Mouse (Mus musculus): Measurements from ENCODE around the gene Dpp7.
A peak's percentile ranks its signal among the peaks of the same experiment; 100 is the strongest.

The Dpp7 gene

GRCm38 (mm10) chr2:25365091-25365761 is 9.1 kb upstream of the Dpp7 start, which contains the start of gene Uap1l1:
TSS of gene Uap1l1 (minus strand) at chr2:25365682.
- DNase-seq (ENCODE audit: low spot score in 2 of 2): peak; percentile 74 to 85

GRCm38 (mm10) chr2:25364761-25365090 is 8.6 kb upstream of the Dpp7 start:
- DNase-seq (ENCODE audit: low spot score in 2 of 2): no peak

GRCm38 (mm10) chr2:25364313-25364712 is 8.2 kb upstream of the Dpp7 start:
- DNase-seq (ENCODE audit: low spot score in 2 of 2): no peak

- DNase-seq (ENCODE audit: low spot score in 2 of 2): peak in 1 of 2 experiments; percentile 47
These were observed 7.5 kb upstream of the Dpp7 start for GRCm38 (mm10) chr2:25363478-25364178.

DNA sequence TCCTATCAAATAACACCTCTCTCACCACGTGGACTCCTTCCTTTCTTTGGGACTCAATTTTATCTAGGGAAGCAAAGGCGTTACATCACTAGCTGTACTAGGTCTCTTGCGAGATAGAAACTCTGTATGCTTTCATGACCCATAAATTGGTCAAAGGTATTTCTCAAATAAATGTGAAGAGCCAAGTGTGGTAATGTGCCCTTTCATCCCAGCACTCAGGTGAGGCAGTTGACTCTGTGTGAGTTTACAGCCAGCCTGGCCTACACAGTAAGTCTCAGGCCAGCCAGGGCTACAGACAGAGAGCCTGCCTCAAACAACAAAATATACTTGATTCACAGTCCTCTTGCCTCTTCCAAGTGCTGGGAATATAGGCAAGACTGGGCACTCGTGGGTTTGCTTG is 3.7 kb upstream of the Dpp7 start:
- no peak for DNase-seq (ENCODE audit: low spot score in 2 of 2)

- no peak for DNase-seq (ENCODE audit: low spot score in 2 of 2)
These were observed 616 bp downstream of the Dpp7 start for GRCm38 (mm10) chr2:25355419-25356066.

DNA sequence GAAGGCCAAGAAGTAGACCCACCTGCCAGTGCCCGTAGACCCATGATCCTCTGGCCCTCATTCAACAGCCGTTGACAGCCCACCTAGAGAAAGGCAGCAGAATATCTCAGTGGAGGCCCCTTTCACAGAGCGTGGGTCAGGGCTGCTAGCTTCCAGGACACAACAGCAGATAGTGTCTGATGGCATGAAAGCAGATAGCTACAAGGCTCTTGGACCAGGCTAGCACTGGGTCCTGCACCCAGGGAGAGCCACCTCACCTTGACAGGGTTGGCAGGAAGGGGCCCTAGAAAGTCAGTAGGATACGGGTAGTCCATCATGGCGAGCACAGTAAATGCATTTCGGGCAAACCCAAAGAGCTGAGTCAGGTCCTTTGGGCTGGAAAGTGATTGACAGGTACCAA is 1.9 kb downstream of the Dpp7 start:
- DNase-seq (ENCODE audit: low spot score in 2 of 2): no peak

DNA sequence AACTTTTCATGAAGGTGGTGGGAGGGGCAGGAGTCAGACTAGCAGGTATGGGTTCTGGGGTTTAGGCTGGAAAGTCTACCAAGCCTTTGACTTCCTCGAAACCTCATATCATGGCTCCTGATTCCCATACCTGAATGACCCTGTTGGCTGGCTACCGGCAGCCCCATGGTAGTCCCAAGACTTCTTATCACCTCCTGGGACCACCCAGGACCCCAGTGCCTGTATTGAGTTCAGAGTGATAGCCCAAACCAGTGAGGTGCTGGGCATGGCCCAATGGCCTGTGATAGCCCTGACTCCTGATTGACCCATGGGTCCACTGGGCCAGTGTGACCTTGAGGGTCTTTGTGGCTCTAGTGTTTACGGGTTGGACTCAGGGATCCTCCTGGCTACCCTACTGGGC is 5.5 kb downstream of the Dpp7 start:
- DNase-seq (ENCODE audit: low spot score in 2 of 2): no peak

GRCm38 (mm10) chr2:25349499-25349898 is 6.7 kb downstream of the Dpp7 start:
- DNase-seq (ENCODE audit: low spot score in 2 of 2): no peak

DNA sequence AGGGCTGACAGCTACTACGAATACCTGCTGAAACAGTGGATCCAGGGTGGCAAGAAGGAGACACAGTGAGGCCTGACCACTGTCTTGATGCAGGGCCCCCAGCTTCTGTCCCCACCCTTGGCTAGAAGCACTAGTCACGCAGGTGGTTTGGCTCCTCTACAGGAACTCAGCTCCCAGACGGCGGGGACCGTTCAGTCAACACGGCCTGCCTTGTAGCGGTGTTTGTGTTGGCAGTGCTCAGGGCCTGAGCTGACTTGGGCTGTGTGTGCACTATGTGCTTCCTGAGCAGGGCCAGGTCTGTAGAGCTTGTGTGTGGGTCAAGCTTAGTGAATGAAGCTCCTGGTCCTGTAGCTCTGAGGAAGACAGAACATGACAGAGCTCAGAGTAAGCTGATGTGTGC is 8.0 kb downstream of the Dpp7 start:
- DNase-seq (ENCODE audit: low spot score in 2 of 2): no peak

GRCm38 (mm10) chr2:25338303-25338702 is 17.9 kb downstream of the Dpp7 start:
- DNase-seq (ENCODE audit: low spot score in 2 of 2): no peak

DNA sequence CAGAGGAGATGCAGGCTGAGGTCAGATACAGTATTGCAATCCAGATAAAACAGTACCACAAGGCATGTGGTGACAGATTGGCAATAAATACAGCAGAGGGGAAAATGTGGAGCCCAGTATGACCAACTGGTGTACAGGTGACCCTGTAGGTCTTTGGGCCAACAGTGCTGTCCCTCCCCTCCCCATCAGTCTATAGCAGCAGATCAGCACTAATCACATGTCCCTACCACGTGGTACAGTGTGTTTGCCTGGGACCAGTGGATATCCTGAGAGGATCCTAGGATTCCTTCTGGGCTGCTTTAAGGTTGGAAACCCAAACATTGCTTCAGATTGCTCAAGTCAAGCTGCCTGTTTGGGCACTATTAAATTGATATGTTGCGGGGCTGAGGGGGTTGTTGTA is 22.6 kb downstream of the Dpp7 start:
- no peak for DNase-seq (ENCODE audit: low spot score in 2 of 2)

GRCm38 (mm10) chr2:25332286-25333160 is 23.6 kb downstream of the Dpp7 start, which contains the start of gene Man1b1:
TSS of gene Man1b1 (plus strand) at chr2:25332338.
- peak; percentile 99 for DNase-seq (ENCODE audit: low spot score in 2 of 2)

DNA sequence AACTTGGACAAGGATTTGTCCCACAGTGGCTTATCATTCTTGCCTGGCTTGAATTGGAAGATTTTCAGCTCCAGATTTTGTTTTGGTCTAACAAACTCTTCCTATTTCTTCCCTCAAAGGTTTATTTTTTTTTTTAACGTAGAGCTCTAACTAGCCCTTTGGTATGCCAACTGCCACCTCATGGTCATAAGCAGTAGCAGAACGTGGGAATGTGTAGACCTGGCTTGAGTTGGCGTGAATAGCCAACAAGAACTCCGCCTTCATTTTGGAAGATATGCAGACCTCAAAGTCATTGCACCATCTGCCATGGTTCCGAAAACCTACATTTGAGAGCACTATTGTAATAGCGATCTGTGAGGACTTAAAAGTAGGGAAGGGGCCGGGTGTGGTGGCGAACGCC is 24.7 kb downstream of the Dpp7 start:
- DNase-seq (ENCODE audit: low spot score in 2 of 2): no peak

DNA sequence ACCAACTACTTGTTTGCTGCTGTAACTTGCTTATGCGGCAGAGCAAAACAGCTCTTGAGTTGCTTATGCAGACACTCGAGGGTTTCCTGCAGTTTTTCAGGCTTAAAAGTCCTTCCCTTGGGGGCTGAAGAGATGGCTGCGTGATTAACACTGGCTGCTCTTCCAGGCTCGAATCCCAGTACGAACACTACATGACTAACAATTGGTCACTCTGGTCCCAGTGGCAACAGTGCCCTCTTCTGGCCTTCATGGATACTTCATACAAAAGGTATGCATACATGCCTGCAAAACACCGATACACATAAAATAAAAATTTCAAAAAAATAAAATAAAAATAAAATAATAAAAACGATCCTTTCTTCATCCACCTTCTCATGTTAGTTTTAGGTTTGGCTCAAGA is 27.7 kb downstream of the Dpp7 start:
- DNase-seq (ENCODE audit: low spot score in 2 of 2): no peak

DNA sequence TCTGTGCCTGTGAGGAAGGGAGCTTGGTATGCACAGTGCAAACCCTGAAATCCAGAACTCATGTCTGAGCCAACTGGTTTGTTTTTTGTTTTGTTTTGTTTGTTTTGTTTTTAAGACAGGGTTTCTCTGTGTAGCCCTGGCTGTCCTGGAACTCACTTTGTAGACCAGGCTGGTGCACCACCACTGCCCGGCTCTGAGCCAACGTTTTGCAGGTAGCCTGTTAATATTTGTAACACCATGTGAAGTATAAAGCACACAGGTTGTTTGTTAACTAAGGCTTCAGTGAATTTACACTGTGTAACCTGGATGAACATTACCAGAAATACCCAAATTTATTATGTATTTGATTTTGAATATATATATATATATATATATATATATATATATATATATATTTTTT is 30.1 kb downstream of the Dpp7 start:
- no peak for DNase-seq (ENCODE audit: low spot score in 2 of 2)

GRCm38 (mm10) chr2:25320084-25320483 is 36.1 kb downstream of the Dpp7 start:
- no peak for DNase-seq (ENCODE audit: low spot score in 2 of 2)

GRCm38 (mm10) chr2:25318971-25319773 is 37.0 kb downstream of the Dpp7 start, which contains the start of gene Grin1:
TSS of gene Grin1 (minus strand) at chr2:25319187.
- DNase-seq (ENCODE audit: low spot score in 2 of 2): peak; percentile 35

DNA sequence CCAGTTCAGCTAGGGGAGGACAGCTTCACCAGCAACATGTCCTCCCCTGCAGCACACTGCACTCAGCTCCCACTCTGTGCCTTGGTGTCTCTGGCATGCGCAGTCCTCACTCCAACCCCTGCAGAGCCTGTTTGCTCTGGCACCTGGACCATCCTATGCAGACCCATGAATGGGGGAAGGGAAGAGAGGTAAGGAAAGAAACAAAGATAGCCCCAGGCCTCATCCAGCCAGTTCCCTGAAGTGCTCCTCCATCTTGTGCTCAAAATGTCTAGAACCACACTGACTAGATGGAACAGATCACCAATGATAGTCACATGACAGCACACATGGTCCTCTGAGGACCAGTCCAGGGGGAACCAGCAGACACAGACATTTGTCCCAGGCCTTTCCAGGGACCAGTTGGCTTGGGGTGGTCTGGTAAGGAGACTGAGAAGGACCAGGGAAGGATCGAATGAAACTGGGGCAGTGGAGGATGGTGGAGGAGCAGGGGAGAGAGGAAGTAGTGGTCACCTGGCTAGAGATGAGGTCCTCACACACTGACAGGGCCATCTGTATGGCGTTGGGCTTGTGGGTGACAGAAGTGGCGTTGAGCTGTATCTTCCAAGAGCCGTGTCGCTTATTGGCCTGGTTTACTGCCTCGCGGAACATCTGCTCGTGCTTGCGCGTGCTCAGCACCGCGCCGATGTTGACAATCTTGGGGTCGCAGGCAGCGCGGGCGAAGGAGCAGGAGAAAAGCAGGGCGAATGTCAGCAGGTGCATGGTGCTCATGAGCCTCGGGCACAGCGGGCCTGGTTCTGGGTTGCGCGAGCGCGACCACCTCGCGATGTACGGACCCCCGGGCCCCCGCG is 37.8 kb downstream of the Dpp7 start:
- DNase-seq (ENCODE audit: low spot score in 2 of 2): no peak

DNA sequence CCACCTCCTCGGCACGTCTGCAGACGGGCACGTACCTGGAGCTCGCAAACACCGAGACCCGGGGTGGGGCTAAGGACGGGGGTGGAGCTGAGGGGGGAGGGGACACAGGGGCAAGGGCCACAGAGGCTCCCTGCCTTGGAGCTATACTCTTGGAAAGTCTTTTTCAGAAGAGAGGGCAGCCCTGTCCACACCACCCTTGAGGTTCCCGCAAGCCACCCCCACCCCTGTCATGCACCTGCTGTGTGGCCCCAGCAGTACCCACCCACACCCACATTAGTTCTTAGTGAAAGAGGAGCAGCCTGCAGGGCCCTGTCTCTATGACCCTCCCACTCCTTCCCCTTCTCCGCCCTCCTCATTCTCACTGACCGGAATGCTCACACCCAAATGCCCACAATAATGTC is 44.7 kb downstream of the Dpp7 start:
- DNase-seq (ENCODE audit: low spot score in 2 of 2): no peak
